Mouse (Mus musculus): ENCODE results near the gene Paqr6.

- TF ChIP-seq CTCF (IDR thresholded peaks at IDR 0.05; ENCODE audit: low read depth, low read length) (no peak), POLR2A (IDR thresholded peaks at IDR 0.05; ENCODE audit: extremely low read depth, insufficient read depth, low read length) (no peak)
Observed at GRCm38 (mm10) chr3:88339006-88339405, 25.4 kb upstream of the Paqr6 start.
